Mouse (Mus musculus): ENCODE data around the gene Fbxw8.
A peak's percentile ranks its signal among the peaks of the same experiment; 100 is the strongest.

Fbxw8 gene

DNA sequence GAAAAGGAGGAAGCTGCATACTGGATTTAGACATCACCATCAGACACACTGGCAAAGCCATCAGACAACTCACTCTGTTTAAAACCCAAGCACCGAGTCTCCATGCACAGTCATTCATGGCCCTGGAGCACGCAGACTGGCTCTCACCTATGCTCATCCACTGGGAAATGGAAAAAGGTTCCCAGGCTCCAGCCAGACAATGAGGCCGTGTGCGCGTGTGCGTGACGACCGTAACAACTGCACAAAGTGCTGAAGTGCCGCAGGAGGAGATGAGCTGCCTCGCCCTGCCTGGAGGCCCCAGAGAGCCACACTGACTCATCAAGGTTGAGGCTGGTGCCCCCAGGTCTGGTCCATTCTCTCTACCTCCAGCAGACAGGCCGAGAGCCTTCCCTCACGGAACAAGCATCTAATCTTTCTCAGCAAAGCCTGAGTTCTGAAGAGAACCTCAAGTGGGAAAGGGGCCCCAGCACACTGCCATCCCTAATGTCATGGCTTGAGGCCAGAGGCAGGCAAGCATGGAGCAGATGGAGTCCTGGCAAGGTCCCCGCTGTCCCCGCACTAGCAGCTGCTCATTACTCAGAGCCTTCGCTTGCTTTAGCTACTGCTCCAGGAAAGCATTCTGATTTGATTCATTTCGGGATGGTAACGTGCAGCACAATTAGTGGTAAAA, 47.0 kb downstream of the Fbxw8 start:
- DNase-seq (ENCODE audit: low spot score): no peak

DNA sequence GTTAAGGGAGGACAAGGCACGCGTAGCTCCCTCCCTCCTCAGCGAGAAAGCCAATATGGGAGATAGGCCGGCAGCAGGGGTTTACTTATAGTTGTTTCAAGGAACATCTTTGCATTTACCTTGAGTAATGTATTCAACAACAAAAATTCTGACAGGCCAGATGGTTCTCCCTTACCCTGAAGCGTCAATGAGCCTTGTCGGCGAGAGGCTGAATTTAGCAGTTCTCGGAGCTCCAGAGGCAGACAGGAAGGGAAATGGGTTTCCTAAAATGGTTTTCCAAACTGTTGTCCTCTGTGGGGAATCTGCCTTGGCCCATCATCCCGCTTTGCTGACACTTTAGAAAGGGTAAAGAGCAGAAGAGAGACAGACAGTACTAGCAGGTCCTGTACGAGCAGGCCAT, 48.6 kb downstream of the Fbxw8 start:
- DNase-seq (ENCODE audit: low spot score): no peak

DNA sequence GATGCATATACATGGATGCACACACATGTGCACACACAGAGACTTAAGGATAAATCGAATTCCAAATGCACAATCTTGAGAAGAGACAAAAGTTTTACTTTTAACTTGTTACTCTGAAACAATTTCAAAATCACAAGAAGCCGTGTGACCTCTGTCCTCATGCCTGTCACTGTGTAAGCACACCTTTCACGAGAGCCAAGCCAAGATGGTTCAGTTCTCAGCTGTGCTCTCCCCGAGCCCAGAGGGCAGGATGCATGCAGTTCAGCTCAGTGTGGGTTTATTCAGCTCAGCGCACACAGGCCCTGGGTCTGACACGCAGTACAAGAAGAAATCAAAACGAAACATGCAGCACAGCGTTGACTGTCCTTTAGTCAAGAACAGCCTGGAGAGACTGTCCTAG, 49.7 kb downstream of the Fbxw8 start:
- peak; percentile 35 for DNase-seq (ENCODE audit: low spot score)

DNA sequence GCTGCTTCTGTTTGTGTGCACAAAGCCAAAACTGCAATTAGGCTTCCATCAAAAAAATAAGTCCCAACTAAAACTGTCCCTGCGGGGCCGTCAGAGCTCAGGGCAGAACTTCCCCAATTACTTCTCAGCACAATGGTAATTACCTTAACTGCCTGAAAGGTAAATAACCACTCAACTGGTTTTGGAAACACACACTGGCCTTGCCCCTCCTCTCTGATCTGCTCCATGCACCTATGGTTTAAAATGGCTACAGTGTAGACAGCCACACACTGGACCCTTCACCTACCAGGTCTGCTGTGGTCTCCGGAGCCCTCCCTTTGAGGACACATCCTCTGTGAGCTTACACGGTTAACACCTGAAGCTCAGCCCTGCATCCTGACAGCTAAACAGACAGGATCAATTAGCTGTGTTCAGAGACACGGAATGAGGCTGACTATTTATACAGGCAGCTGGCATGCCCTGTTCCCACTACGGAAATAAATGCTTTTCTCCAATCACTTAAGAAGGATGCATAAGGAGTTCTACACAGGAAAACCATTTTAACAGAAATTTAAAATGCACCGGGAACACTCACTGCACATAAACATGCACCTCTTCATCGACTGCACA, 55.3 kb downstream of the Fbxw8 start:
- no peak for DNase-seq (ENCODE audit: low spot score)

DNA sequence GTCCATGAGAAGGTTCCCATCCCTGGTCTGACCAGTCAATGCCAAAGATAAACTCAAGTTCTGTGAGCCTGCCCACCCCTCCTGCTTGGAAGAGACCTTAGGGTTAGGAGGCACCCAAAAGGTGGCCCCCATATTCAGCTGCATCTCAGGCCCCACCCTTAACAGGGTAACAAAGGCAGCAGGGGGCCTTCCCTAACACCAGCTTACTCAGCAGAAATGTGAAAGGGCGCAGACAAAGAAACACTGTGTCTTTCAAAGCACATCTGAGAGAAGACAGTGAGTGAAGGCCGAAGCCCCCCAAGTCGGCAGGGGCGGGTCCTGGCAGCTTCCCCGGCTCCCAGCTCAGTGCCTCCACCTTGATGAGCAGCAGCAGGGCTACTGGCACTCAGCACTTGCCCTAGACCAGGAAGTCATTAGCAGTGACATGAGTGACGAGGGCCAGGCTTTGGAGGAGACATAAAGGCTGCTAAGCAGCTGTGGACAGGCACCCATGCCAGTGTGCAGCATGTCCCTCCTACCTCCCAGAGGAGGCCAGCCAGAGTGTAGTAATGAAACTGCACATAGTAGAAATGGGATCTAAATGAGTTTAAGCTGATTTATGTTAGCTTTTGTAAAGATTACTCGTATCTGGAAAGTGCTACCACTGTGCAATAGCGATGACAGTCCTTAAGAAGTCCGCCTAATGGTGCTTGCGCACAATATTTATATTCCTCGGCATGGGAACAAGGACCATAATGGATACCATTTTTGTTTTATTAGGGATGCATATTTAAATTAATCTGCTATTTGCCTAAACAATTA, 56.0 kb downstream of the Fbxw8 start:
- no peak for DNase-seq (ENCODE audit: low spot score)

DNA sequence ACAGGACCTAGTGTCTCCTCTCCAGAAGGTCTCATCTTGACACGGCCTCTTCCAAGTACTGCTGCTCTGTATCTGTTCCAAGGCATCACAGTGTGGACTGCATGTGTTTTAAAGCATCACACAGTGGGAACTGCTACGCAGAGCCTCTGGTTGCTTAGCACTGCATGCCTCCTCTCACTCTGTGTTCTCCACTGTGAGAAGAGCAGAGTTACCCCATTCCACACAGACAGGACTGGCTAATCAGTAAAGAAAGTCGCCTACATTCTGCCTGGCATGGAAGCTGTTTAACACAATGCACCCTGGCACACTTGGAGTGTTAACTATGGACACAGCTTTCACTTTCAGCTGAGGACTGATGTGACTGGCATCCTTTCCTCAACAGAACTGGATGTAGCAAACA, 58.9 kb downstream of the Fbxw8 start:
- no peak for DNase-seq (ENCODE audit: low spot score)

DNA sequence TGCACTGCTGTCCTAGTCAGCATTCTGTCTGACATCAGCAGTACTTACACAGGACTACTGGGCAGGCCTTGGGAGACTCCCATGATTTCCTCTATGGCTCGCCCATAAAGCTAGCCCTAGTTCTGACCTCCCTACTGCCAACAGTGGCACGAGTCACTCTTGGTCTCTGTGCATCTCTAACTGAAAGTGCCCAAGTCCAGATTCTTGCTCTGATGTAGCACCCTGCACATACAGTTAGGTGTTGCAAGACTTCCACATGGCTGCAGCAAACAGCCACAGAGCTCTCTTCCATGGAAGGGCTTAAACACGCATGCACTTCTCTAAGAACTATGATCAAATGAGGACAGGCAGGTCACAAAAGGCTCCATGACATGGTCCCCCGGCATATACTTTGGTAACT, 59.4 kb downstream of the Fbxw8 start:
- DNase-seq (ENCODE audit: low spot score): no peak

DNA sequence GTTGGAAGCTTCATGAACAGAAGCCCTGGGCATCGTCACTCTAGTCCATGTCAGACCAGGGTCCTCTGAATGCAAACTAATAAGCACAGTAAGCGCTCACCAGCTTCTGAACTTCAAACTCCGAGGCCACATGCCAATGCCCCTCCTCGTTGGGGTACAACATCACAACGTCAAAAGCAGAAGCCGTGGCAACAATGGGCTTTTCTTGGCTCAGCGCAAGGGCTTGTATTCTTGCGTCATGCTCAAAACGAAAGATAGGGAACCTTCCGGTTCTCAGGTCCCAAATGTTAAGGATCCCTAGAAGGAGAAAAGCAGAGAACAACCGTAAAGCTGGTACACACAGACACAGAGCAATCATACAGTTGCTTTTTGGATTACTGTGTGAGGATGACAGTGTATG, 59.8 kb downstream of the Fbxw8 start:
- no peak for DNase-seq (ENCODE audit: low spot score)

DNA sequence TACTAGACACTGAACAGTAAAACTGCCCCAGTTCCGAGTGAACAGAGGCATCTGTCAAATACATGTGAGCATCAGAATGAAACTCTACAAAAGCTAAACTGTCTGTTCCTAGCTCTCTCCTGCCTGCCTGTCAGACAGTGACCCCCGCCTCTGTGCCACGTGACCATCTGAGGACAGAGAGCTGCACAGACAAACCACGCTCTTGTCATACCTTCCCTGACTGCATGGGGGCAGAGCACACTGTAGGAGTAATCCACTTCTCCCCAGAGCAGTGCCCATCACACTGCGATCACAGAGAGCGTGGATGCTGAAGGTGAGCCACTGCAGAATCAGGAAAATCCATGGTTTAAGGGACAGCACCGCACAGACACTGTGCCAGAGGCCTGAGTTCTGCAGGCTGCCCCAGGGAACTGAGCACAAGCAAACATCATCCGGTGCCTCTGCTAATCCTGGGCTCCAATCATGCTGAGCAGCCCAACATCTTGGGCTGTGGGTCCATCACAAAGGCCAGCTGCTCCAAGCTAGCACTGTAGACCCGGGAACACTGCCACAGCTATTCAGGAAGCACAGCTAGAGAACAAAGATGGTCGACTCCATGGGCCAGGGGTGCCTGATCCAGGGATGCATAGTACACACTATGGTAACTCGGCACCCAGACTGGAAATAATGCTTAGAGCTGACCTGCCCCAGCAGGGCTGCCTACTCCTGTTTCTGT, 61.8 kb downstream of the Fbxw8 start:
- DNase-seq (ENCODE audit: low spot score): no peak

DNA sequence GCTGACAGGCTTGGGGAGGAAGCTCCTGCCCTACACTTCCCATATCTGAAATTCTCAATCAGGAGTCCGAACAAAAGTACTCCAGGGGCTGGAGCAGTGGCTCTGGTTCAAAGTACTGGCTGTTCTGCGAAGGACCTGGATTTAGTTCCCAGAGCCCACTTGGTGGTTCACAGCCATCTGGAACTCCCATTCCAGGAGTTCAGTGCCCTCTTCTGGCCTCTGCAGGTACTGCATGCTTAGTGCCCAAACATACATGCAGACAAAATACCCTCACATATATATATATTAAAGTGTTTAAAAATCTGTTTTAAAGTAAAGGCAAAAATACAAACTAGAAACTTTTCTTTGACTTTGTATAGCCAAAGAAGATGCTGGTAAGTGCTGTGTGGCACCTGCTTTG, 64.4 kb downstream of the Fbxw8 start:
- no peak for DNase-seq (ENCODE audit: low spot score)

DNA sequence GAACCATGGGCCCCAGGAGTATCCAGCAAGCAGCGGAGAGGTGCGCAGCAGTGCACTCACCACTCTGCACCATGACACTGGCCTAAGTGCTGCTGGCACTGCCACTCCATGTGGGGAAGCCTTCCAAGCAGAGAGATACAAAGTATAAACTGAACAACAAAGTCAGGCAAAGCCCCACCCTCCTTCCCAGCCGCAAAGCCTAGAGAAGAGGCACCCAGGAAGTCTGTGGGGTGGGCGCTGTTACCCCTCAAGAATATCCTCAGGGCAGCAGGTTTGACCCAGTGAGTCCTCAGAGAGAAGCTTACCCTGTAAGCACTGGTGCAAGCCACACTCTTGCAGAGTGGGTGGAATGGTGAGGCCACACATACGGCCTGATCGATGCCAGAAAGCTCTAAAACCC, 65.2 kb downstream of the Fbxw8 start:
- DNase-seq (ENCODE audit: low spot score): no peak

DNA sequence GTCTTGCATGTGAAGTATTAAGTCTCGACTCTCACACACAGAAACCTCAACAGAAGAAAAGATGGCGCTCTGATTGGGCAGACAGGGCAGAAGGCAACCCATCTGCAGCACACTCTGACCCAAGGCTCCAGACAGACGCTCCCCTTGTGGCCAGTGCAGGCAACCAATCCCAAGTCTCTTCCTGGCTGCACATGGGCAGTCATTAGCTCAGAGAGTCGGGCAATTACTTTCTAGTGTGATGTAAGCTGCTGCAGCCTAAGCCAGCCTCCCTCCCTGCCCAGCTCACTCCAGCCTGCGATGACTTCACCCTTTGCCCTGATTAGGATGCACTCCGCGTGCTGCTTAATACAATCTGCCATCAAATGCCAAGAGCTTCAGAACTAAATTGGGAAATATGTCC, 66.2 kb downstream of the Fbxw8 start:
- no peak for DNase-seq (ENCODE audit: low spot score)

DNA sequence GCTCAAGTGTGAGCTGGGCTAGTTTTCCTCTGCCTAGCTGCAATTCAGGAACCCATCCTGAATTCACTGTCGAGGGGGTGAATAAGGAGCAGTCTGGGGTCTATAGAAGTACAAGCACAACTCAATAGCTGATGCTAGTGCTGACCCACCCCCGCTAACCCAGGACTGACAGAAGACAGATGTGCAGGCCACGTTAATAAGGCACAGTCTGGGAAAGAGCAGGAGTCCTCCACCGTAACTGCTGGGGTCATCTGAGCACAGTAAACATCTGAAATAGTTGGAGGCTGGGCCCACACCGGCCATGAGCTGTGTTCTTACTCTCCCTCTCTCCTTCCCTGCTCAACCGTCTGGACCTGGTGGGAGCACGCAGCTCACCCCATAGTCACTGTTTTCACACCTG, 68.3 kb downstream of the Fbxw8 start:
- peak; percentile 26 for DNase-seq (ENCODE audit: low spot score)

DNA sequence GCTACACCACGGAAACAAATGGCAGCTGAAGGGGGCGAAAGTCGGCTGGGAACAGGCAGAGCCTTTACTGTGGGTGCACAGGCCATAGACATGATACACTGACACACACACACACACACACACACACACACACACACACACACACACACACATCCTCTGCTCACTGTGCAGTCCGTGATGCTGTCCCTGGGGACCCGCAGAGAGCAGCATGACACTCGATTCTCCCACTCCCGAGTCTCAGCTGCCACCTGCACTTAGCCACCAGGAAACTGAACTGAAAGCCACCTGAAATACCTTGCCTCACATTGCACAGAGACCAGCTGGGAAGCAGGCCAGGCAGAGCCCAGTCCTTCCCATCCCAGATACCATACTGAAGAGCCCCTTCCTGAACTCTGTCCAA, 70.0 kb downstream of the Fbxw8 start:
- DNase-seq (ENCODE audit: low spot score): no peak

DNA sequence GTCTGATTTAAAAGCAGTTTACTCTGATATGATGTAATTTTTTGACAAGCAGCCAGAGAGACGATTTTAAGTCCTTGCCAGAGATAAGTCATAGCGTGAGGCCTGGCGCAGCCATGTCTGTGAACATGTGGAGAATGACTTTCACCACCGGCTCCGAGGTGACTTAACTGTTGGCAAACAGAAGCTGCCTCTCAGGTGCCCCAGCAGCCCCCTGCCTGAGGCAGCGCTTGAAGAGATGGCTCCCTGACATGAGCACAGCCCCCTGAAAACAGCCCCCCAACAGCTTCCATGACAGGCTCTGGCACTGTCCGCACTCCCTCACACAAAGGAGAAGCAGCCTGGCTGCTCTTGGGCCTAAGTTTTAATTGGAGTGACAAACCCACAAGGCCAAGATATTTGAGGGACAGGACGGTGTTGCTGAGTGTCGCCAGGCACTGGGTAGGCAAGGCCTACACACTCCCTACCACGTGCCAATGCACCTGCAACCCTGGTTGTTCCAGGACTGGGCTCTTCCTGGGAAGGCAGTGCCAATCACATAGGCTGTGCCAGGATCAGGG, 71.0 kb downstream of the Fbxw8 start:
- no peak for DNase-seq (ENCODE audit: low spot score)

DNA sequence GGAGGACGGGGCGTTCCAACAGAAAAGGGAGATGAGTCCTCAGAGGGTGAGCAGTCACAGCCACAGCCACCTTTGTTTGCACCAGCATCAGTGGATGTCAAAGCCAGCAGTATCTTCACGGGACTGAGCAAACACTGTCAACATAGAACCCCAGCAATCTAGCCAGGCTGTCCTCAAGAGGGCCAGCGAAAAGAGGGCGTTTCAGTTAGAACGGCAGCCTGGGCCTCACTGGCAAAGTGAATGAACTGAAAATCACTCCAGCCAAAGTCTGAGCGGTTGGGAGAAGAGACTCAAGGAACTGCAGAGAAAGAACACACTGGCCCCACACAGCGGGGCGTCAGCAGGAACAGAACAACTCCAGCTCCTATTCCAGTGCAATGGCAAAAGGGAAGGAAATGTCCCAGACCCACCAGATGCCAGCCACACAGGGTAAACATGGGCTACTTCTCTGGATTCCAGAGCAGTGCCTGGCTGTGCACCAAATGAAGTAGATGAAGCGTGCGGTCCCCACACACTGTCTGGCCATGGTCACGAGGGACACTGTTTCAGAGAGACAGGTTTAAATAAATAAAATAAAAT, 72.1 kb downstream of the Fbxw8 start:
- no peak for DNase-seq (ENCODE audit: low spot score)

DNA sequence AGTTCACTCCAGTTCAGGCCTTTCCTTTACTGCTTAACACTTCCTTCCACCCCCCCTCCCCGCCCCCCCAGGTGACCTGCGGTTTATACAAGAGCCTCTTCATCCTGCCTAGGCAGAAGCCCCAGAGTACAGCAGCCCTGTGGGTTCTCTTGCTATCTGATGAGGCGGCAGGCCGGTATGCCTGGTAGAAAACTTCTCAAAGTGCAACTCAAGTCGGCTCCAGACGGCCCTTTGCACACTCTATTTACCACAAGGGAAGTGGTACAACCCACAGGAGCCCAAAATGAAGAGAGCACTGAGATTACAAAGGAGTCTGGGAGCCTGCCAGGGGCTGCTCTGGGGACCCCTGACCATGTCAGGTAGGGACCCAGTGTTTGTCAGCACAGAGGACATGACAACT, 73.3 kb downstream of the Fbxw8 start:
- no peak for DNase-seq (ENCODE audit: low spot score)

DNA sequence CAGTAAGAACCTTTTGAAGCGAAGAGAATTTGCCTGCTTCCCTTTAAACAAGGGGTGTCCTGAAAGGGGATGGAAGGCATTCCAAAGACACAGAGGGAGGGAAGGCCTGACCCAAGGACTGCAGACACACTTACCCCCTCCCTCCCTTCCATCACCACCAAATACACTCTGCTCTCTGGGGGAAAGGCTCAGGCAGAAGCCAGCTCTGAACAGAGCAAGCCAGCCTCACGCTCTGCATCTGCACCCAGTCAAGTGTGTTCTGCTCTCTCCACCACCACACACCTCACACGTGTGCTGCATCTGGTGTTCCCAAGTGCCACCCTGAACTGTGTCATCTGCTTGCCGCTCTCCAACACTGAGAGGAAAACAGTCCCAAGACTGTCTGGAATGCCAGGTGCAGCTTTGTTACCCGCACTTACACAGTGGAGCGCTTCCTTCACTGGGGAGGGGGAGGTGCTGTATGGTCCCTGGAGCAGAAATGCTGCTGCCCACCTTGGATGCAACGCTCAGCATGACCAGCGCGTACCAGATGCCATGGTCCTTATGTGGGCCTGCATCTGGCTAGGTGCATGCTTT, 73.8 kb downstream of the Fbxw8 start:
- DNase-seq (ENCODE audit: low spot score): no peak

DNA sequence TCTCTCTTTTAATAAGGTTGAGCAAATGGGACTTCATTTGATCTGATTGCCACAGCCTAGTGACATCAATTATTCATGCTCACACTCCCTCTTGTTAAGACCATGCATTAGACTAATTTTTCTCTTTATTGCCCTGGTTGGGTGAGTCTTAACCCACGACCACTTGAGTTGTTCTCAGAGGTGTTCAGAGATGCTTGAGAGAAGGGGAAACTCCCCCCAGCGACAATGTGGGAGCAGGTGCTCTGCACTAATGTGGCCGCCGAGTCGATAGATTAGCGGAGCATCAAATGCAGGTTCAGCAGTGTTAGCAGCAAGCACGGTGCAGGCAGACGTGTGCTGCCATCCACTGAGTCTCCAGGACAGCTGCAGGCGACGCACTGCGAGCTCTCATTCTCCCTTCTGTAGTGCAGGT, 75.4 kb downstream of the Fbxw8 start:
- DNase-seq (ENCODE audit: low spot score): no peak

DNA sequence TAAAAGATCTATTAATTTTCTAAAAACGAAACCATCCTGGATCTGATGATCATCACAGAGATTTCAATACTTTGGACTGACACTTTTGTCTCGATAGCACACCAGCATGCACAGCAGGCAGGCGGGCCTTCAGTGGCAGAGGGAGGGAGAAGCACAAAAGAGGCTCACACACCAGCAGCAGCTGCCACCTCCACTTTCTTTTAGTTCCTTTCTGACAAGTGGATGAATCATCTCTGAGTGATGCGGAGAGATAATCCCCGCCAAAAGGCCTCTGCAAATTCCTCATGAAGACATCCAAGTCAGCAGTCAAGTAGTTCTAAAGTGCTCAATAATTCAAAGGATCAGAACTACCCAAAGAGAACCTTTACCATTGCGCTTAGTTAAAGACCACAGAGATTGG, 75.9 kb downstream of the Fbxw8 start:
- no peak for DNase-seq (ENCODE audit: low spot score)

DNA sequence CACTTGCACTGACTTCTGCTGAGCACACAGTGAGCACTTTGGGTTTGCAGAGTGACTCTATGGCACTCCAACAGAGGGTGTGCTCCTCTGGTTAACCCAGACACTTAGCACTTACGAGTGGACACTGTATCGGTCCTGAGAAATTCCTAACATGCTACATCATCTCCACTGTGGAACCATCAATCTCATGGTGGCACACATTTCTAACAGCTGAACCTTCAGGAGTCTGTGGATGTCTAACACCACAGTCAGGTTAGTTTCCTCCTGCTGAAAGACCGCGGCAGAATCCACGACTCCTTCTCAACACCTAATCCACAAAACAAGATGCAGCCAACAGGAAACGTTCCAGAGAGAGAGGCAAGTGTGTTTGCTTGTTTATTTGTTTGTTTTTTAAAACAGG, 76.7 kb downstream of the Fbxw8 start:
- DNase-seq (ENCODE audit: low spot score): no peak
